Mouse (Mus musculus) liver, adult 2 months (tissue): ENCODE results near the gene Atf4. TPM values are rescaled to one million over a fixed set of nuclear protein-coding genes. Genes with fewer than 3 reads are reported as not detected.

Experiments
- DNase-seq: peaks from one replicate; pipeline ENCODE4 v3.0.0-alpha.2; 2011; ENCODE audit warnings: low read depth, low spot score; ENCODE audit errors: extremely low read depth
- H3K27ac ChIP-seq: fragments of 200-500 bp; replicated peaks from 2 replicates; pipeline ENCODE4 v1.5.1; 2012; ENCODE audit warnings: low read depth, mild to moderate bottlenecking, control low read depth, inconsistent platforms, low read length; ENCODE audit not compliant: insufficient read depth
- H3K27me3 ChIP-seq: fragments of 200-500 bp; 2 replicates; pipeline ENCODE4 v1.6.1; 2012; ENCODE audit warnings: mild to moderate bottlenecking, moderate library complexity, low read length, inconsistent platforms; ENCODE audit not compliant: control insufficient read depth, insufficient read depth
- H3K36me3 ChIP-seq: fragments of 200-500 bp; 2 replicates; pipeline ENCODE4 v1.6.1; 2012; ENCODE audit warnings: low read length, inconsistent platforms; ENCODE audit not compliant: control insufficient read depth, insufficient read depth
- H3K4me1 ChIP-seq: fragments of 200-500 bp; 2 replicates; pipeline ENCODE4 v1.6.1; 2011; ENCODE audit warnings: low read length; ENCODE audit not compliant: control insufficient read depth, insufficient read depth
- H3K4me3 ChIP-seq: fragments of 200-500 bp; 2 replicates; pipeline ENCODE4 v1.5.1; 2011; ENCODE audit warnings: low read depth, mild to moderate bottlenecking, control low read depth, low read length, moderate library complexity; ENCODE audit not compliant: insufficient read depth
- H3K79me2 ChIP-seq: fragments of 200-500 bp; 2 replicates; pipeline ENCODE4 v1.6.1; 2012; ENCODE audit warnings: inconsistent platforms, mild to moderate bottlenecking, low read length, moderate library complexity; ENCODE audit not compliant: control insufficient read depth, insufficient read depth
- H3K9ac ChIP-seq: fragments of 200-500 bp; 2 replicates; pipeline ENCODE4 v1.6.1; 2012; ENCODE audit warnings: low read depth, mild to moderate bottlenecking, control low read depth, inconsistent platforms, low read length
- CTCF ChIP-seq: fragments of 200-500 bp; IDR thresholded peaks from 2 replicates; pipeline ENCODE4 v1.5.1; 2011; ENCODE audit warnings: low read depth, low read length, control low read depth
- POLR2A ChIP-seq: fragments of 200-500 bp; IDR thresholded peaks from 2 replicates; pipeline ENCODE4 v1.6.1; 2011; ENCODE audit warnings: low read length, control low read depth; ENCODE audit not compliant: insufficient read depth; ENCODE audit errors: extremely low read depth
- WGBS: fragments of 180-500 bp; shearing (Covaris S2); methylation state at CpG from one replicate; pipeline ENCODE4 v1.1.7; 2018; 5-methylcytosine and 5-hydroxymethylcytosine counted together
- polyA plus RNA-seq: library from polyadenylated mRNA; depleted of rRNA; stranded (reverse); fragments of >200 nt; gene quantifications from 2 replicates; pipeline ENCODE4 v1.2.3, GENCODE M21; 2012; rRNA removed
- total RNA-seq: library from RNA; depleted of rRNA; stranded (reverse); fragments of >200 nt; gene quantifications from 2 replicates; pipeline ENCODE4 v1.2.3, GENCODE M21; 2014; rRNA removed

The Atf4 gene
- total and polyA plus RNA-seq, 2 experiments = 50.0 to 130 TPM

DNA sequence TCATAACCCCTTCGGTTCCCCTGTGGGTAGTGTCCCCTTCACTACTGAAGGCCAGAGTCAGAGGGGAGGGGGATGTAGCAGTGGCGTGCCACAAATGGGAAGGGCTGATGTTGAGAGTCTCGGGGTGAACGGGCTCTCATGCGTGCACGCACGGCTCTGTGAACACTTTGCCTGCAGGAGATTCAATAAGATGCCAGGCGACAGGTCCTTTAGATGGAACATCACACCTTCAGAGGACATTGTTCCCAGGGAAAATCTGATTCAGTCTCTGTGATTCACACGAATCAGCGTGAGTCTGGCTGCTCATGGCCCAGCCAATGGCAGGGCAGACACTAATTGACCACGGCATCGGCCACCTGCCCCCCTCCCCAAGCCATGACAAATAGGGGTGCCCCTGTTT lies 49.2 kb downstream of the Atf4 start:
- TF ChIP-seq POLR2A = no peak
- no peak for TF ChIP-seq CTCF
- no peaks in the 10 kb centered on the region for H3K4me1 ChIP-seq
- no peak for DNase-seq
- no peaks in the 10 kb centered on the region for H3K36me3 ChIP-seq
- H3K9ac ChIP-seq = no peak overlapping the region
- H3K27ac ChIP-seq = no peak overlapping the region
- WGBS = 86% methylated on average over 12 of the region's 12 CpGs
- H3K4me3 ChIP-seq = no peak overlapping the region
- H3K27me3 ChIP-seq = no peaks in the 10 kb centered on the region
- no peaks in the 10 kb centered on the region for H3K79me2 ChIP-seq

- Histone ChIP-seq H3K4me1 (no peaks in the 10 kb centered on the region), H3K27ac (no peak overlapping the region), H3K9ac (no peak overlapping the region), H3K36me3 (no peaks in the 10 kb centered on the region), H3K4me3 (no peak overlapping the region), H3K79me2 (no peaks in the 10 kb centered on the region), H3K27me3 (no peaks in the 10 kb centered on the region)
- DNase-seq = no peak
- WGBS = 72% methylated on average over 8 of the region's 8 CpGs
- TF ChIP-seq CTCF (no peak), POLR2A (no peak)
Observed at GRCm38 (mm10) chr15:80306146-80306545, 51.2 kb downstream of the Atf4 start.

Other genes starting within 250 kb of the Atf4 start
- 0.65 and 1.6 TPM in 2 replicates for gene Pdgfb, start 240.2 kb upstream of the Atf4 start, total RNA-seq
- gene Pdgfb, start 240.2 kb upstream of the Atf4 start, polyA plus RNA-seq = 1.0 and 1.2 TPM in 2 replicates
- gene Syngr1, start 163.8 kb upstream of the Atf4 start, total RNA-seq = 0.28 and 0.47 TPM in 2 replicates
- 1.2 and 1.6 TPM in 2 replicates for gene Syngr1, start 163.8 kb upstream of the Atf4 start, polyA plus RNA-seq
- gene Rpl3, start 163.3 kb upstream of the Atf4 start, total RNA-seq = 399 and 467 TPM in 2 replicates
- 304 and 375 TPM in 2 replicates for gene Rpl3, start 163.3 kb upstream of the Atf4 start, polyA plus RNA-seq
- 4.1 and 4.3 TPM in 2 replicates for gene Tab1, start 122.1 kb upstream of the Atf4 start, total RNA-seq
- 5.0 and 5.1 TPM in 2 replicates for gene Tab1, start 122.1 kb upstream of the Atf4 start, polyA plus RNA-seq
- gene Mgat3, start 81.5 kb upstream of the Atf4 start, total RNA-seq = 0.09 and 0.13 TPM in 2 replicates
- 0.14 and 0.16 TPM in 2 replicates for gene Mgat3, start 81.5 kb upstream of the Atf4 start, polyA plus RNA-seq
- 13.4 and 16.0 TPM in 2 replicates for gene Mief1, start 21.2 kb upstream of the Atf4 start, total RNA-seq
- gene Mief1, start 21.2 kb upstream of the Atf4 start, polyA plus RNA-seq = 12.8 and 17.1 TPM in 2 replicates
- not detected in 2 replicates for gene AC140267.1, start 19.3 kb upstream of the Atf4 start, total RNA-seq
- gene AC140267.1, start 19.3 kb upstream of the Atf4 start, polyA plus RNA-seq = not detected in 2 replicates
- gene Rps19bp1, start 9.1 kb downstream of the Atf4 start, total RNA-seq = 8.3 and 12.3 TPM in 2 replicates
- gene Rps19bp1, start 9.1 kb downstream of the Atf4 start, polyA plus RNA-seq = 17.0 and 19.1 TPM in 2 replicates
- gene Cacna1i, start 32.1 kb downstream of the Atf4 start, total RNA-seq = under 0.01 and 0.13 TPM in 2 replicates
- gene Cacna1i, start 32.1 kb downstream of the Atf4 start, polyA plus RNA-seq = 0.02 and 0.09 TPM in 2 replicates